Mouse (Mus musculus): Measurements from ENCODE around the gene Id3. TPM values are rescaled to one million over a fixed set of nuclear protein-coding genes. Genes with fewer than 3 reads are reported as not detected.
A peak's percentile ranks its signal among the peaks of the same experiment; 100 is the strongest.

Gene Id3
- total RNA-seq, 4 experiments from 2014 or later: 40.5 to 59.5 (median 48.7) TPM

DNA sequence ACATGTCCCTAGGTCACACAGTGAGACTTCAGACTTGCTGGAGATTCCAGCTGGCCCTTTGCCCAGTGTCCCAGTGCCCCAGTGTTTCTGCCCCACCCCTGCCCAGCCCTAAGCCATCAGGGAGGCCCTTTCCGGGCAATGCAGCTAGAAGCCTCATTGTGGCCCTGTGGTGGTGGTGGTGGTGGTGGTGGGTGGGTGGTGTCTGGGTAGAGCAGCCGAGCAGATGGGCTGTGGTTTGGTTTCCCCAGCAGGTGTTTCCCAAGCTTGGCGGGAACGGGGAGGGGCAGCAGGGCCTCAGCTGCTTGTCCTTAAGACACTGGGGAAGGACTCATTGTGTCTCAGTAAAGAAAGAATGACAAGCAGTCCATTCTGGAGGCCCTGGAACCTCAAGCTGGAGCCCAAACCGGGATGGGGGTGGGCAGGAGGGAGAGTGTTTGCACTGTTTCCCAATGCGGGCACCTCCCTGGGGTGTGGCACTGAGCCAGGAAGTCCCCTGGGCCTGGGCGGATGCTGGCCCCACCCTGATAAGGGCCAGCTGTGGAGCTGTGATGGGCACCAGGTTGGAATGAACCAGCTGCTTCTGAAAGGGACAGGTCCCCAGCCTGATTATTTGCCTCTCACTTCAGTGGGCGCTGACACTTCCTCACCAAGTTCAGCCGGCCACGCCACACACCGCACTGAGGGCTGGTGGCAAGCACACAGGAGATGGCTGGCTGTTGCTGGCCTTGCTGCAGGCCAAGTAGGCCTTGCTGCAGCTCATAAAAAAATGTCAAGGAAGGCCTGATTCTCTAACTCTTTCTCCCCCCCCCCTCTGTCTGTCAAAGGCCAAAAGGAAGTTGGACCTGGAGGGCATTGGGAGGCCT, 34.5 kb downstream of the Id3 start:
- no peak for DNase-seq (ENCODE audit: low spot score in 2 of 2)

DNA sequence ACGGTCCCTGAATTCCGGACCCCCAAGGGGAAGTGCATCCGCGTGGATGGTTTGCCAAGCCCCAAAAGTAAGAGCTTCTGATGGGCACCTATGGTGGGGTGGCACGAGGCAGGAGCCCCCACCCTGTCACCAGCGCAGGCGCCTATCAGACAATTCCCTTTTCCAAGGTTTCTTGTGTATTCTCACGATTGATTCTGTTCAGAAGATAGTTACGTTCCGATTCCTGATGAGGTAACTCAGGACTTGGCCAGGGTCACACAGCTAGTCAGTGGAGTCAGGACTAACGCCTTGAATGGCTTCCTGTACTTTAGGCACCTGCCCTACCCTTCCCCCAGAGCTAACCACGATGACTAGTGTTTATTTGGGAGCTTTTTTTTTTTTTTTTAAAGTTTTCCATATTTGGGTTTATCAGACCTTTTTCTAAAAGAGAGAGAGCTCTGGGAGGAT, 35.2 kb downstream of the Id3 start:
- no peak for DNase-seq (ENCODE audit: low spot score in 2 of 2)

DNA sequence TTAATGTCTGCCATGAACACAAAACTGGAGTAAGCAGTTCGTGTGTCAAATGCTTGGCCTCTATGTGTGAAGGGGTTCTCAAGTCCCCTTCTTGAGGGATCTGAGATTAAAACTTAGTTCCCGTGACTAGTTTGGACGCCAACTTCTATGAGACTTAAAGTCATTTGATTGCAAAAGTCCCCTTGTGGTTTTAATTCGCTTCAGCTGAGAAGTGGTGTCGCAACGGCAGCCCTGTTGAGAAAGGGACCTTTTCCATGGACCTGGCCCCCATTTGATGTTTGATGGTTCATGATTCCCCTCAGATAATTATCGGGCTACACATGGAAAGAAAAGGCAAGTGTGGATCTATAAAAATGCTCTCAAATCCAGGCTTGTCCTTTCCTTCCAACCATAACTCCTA, 36.2 kb downstream of the Id3 start:
- no peak for DNase-seq (ENCODE audit: low spot score in 2 of 2)

DNA sequence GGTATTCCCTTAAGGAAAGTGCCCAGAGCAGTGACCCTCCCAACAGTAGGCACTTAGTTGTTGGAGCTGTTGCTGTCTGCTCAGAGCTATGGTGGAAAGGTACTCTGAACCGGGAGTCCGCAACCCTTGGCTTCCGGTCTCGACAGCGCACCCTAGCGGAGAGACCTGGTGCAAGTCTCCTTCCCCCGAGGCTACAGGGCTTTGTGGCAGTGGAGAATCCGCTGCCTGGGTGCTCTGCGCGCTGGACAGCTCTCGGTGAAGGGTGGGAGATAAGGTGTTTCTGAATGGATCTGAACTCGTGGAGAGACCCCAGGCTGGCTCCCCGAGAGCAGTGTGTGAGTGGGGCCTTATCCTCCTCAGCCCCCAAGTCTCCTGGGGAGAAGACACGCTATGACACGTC, 36.7 kb downstream of the Id3 start:
- peak; percentile 54 to 81 for DNase-seq (ENCODE audit: low spot score in 2 of 2)

DNA sequence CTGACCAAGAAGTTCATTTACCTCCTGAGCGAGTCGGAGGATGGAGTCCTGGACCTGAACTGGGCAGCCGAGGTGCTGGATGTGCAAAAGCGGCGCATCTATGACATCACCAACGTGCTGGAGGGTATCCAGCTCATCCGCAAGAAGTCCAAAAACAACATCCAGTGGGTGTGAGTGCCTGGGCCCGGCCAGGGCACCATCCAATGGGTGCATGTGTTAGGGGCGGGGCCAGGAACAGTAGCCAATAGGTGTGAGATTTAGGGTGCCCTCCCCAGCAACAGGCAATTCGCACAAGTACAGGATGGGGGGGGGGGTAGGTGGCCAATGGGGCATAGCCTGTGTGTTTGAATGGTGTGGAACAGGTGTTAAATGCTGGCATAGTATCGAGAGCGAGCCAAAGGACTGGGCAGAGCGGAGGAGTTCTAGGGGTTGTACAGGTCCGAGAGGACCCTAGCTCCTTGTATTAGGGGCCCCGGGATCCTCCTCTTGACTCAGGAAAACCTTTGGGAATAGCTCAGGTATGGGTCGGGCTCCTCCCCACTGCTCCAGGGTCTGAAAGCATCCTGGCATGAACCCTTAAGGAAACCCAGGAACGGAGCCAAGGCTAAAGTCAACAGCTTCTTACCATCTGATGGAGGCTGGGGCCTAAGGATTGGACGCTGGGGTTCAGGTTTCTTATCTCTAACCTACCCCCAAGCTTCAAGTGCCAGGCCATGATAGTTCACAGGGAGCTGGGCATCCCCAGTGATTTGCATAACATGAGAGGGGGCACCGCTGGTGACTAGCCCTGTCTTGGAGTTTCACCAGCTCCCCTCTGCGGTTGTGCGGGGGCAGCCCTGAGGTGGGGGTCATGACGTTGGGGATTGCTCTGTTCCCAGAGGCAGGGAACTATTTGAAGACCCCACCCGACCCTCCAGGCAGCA, 37.4 kb downstream of the Id3 start:
- DNase-seq (ENCODE audit: low spot score in 2 of 2): peak; percentile 71 to 74

DNA sequence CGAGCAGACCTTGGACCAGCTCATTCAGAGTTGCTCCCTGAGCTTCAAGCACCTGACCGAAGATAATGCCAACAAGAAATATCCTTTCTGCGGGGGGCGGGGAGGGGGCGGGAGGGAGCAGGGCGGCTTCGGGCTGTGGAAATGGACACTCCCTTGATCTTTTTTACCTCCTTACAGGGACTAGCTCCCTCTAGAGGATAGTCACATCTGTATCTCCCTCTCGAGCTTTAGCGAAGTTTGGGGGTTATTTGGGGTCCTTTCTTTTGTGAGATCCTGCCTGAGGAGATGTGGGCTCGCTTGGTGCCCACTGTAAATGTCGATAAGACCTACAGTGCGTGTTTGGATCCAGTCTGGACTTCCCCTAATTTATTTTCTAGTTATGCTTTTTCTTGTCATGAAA, 38.1 kb downstream of the Id3 start:
- no peak for DNase-seq (ENCODE audit: low spot score in 2 of 2)

DNA sequence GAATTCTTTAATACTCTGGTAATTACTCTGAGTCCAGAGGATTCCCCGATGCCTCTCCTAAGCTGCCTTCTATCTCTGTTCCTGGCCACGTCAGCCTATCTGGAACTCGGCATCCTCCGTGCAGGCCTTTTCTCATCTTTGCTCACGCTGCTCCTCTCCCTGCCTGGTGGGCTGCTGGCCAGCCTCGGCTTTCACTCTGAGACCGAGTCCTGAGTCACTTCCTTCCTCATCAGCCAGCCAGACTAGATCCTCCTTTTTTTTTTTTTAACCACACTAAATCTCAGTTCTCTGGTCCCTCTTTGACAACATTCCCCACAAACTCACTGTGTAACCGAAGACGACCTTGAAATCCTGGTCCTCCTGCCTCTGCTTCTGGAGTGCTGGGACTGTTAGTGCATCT, 42.1 kb downstream of the Id3 start:
- DNase-seq (ENCODE audit: low spot score in 2 of 2): no peak

DNA sequence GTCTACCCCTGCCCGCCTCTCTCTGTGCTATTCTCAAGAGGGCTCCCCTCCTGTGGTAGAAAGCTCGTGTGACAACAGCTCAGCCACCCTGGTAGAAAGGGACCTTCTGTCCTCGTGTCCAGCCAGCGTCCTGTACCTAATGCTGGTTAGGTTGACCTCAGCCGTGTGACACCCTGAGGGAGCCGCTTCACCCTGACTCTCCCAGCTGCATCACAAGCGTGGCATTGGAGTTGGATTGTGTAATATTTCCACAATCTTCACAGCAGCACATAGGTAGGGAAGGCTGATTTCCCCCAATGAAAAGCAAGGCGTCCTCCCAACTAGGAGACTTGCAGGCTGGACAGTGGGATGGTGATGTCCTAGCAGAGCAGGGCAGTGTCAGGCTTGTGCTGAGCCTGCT, 43.0 kb downstream of the Id3 start:
- no peak for DNase-seq (ENCODE audit: low spot score in 2 of 2)

DNA sequence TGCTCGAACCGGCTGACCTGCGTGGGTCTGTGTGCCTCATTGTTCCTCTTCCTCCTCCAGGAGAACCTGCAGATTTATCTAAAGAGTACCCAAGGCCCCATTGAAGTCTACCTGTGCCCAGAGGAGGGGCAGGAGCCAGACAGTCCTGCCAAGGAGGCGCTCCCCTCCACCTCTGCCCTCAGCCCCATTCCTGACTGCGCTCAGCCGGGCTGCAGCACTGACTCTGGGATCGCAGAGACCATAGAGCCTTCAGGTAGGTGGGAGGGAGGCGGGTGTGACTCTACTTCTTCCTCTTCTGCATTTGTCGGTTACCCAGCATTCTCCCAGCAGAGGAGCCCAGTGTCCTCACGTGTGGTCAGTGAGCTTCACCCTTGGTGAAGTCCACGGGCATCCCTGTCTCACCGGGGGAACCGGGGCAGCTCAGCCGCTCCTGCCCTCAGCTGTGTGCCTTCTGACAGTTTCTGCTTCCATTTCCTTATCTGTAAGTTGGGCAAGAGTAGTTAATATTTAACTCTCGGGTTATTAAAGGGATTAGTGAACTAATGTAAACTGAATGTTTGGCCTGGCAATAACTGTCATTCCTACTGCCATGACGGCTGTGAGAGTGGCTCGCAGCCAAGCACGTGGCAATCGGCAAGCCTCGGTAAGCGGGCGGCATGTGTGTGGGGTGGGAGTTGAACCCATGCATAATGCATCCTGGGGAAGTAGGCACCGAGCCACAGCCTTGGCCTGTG, 43.6 kb downstream of the Id3 start:
- DNase-seq (ENCODE audit: low spot score in 2 of 2): no peak

DNA sequence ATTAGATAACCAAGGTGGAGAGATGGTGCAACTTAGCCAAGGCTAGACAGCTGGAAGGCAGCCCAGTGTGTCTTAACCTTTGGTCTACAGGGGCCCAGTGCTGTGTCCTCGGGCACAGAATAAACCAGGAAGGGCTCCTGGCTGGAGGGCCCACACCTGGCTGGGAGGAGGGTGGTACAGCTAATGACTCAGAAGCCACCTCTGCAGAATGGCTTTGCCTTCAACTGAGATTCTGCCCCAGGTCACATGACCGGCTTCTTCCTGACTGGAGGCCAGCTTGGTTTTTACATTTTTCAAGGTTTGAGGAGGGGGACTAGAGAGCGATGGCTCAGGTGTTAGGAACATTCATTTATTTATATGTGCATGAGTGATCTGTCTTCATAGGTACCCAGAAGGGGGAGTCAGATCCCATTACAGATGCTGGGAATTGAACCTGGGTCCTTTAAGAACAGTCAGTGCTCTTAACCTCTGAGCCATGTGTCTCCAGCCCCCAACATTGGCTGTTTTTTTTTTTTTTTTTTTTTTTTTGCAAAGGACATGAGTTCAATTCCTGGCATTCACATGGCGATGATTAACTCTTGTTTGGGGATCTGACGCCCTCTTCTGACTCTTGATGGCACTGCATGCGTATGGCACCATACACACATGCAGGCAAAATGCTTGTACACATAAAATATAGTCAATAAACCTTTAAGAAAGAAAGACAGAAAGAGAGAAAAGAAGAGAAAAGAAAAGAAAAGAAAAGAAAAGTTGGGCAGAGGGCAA, 45.9 kb downstream of the Id3 start:
- DNase-seq (ENCODE audit: low spot score in 2 of 2): no peak

DNA sequence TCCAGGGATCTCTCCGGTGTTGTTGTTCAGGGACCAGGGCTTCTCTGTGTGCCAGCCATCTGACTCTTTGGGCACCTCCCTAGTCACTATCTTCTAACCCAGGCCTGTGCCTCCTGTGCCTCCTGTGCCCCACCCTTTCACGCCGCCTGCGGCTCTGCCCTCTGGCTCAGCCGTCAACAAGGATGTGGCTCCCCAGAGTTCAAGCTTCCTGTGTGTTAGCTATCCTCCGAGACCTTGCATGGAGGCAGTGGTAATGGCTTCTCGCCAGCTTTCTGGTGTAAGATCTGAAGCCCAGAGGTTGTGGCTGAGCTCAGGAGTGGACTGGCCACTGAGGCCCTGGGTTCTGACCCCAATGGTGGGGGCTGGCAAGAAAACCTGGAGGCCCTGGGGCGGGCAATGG, 46.6 kb downstream of the Id3 start:
- no peak for DNase-seq (ENCODE audit: low spot score in 2 of 2)

DNA sequence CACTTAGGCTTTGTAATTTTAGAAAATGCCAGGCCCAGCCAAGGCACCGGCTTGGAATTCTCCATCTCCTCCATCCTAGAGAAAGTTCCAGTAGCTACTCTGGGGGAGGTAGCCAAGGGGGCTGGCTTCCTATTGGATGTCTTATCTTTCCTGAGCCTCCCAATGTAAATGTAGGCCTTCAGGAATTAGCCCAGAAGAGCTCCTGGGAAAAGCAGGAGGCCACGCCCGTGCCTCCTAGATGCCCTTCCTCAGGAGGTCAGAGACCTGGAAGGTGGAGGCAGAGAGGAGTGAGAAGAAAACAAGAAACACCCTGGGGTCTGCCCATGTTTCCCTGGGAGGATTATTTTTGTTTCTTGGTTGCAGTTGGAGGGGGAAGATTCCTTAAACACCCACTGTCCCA, 50.3 kb downstream of the Id3 start:
- DNase-seq (ENCODE audit: low spot score in 2 of 2): no peak

DNA sequence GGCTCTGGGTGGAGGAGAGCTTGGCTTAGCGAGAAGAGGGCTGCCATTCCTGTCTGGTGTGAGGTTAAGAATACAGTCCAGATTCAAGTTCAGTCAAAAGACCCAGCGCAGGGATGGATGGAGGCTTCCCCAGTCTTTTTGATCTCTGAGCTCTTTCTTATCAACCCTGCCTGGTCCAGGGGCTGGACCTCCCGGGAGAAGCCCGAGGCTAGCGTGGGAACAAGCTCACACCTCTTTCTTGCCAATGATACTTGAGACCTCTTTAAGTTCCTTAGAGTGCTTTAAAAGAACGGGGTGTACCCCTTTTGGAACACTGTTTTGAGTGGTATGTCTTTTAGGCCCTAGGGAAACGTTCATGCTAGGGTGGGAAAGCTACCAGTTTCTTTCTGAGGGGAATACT, 51.7 kb downstream of the Id3 start:
- DNase-seq (ENCODE audit: low spot score in 2 of 2): no peak

Other genes with a start within 250 kb of the Id3 start
- gene Cnr2, start 248.1 kb upstream of the Id3 start, total RNA-seq (2022): under 1 TPM in 3 of 4 experiments, not detected in 1; 0.08 to 0.98 (median 0.92) TPM
- 10 to 100 TPM; 51.2 to 73.5 (median 59.2) TPM for gene Fuca1, start 222.8 kb upstream of the Id3 start, total RNA-seq (2022)
- 10 to 100 TPM; 34.6 to 39.1 (median 37.6) TPM for gene Hmgcl, start 197.0 kb upstream of the Id3 start, total RNA-seq (2022)
- 10 to 100 TPM; 22.3 to 28.1 (median 26.3) TPM for gene Gale, start 179.8 kb upstream of the Id3 start, total RNA-seq (2022)
- gene Lypla2, start 170.9 kb upstream of the Id3 start, total RNA-seq (2022): 100 to 1,000 TPM in 2 of 4 experiments, 10 to 100 TPM in 2; 94.3 to 103 (median 98.5) TPM
- gene Pithd1, start 156.2 kb upstream of the Id3 start, total RNA-seq (2022): 10 to 100 TPM; 79.8 to 89.2 (median 83.7) TPM
- 10 to 100 TPM; 26.3 to 30.5 (median 28.8) TPM for gene Eloa, start 121.7 kb upstream of the Id3 start, total RNA-seq (2022)
- gene Rpl11, start 90.1 kb upstream of the Id3 start, total RNA-seq (2022): 100 to 1,000 TPM; 193 to 354 (median 274) TPM
- gene E2f2, start 28.9 kb downstream of the Id3 start, total RNA-seq (2022): 1 to 10 TPM in 2 of 4 experiments, under 1 TPM in 2; 0.57 to 1.2 (median 0.98) TPM
- 1 to 10 TPM; 2.5 to 6.3 (median 4.6) TPM for gene Asap3, start 62.9 kb downstream of the Id3 start, total RNA-seq (2022)
- under 1 TPM in 3 of 4 experiments, not detected in 1; 0.45 to 0.94 (median 0.64) TPM for gene Tcea3, start 104.2 kb downstream of the Id3 start, total RNA-seq (2022)
- gene Zfp46, start 141.2 kb downstream of the Id3 start, total RNA-seq (2022): 10 to 100 TPM; 34.4 to 60.0 (median 42.5) TPM
- gene Hnrnpr, start 167.4 kb downstream of the Id3 start, total RNA-seq (2022): 100 to 1,000 TPM in 1 of 4 experiments, 10 to 100 TPM in 3; 76.5 to 101 (median 87.2) TPM

Measured in layer of hippocampus, adult 8-10 months (tissue).